Mouse (Mus musculus) intestine, embryonic 14.5 days (tissue): ENCODE data around the gene Cd8b1. TPM values are rescaled to one million over a fixed set of nuclear protein-coding genes. Genes with fewer than 3 reads are reported as not detected.

Experiments
- ATAC-seq: fragments of 200-750 bp; cut with Nextera tagmentation; replicated peaks from 2 replicates; pipeline ENCODE4 v1.8.0; 2017; ENCODE audit warnings: low read depth, moderate number of reproducible peaks, moderate TSS enrichment, moderate library complexity; ENCODE audit not compliant: low FRiP score, low TSS enrichment
- DNase-seq: peaks from one replicate; pipeline ENCODE4 v3.0.0-alpha.2; 2018; ENCODE audit warnings: low spot score
- H3K27ac ChIP-seq: fragments of 300-500 bp; sonication (generic); 2 replicates; pipeline ENCODE4 v1.5.1; 2014; ENCODE audit warnings: low read depth, mild to moderate bottlenecking, control low read depth
- H3K27me3 ChIP-seq: fragments of 300-500 bp; sonication (generic); replicated peaks from 2 replicates; pipeline ENCODE4 v1.6.1; 2014; ENCODE audit warnings: low read length, control low read depth; ENCODE audit not compliant: control insufficient read depth, insufficient read depth
- H3K36me3 ChIP-seq: fragments of 300-500 bp; sonication (generic); 2 replicates; pipeline ENCODE4 v1.6.1; 2014; ENCODE audit warnings: low read length, control low read depth; ENCODE audit not compliant: control insufficient read depth, insufficient read depth
- H3K4me1 ChIP-seq: fragments of 300-500 bp; sonication (generic); replicated peaks from 2 replicates; pipeline ENCODE4 v1.6.1; 2014; ENCODE audit warnings: low read length, control low read depth, mixed read lengths; ENCODE audit not compliant: control insufficient read depth, insufficient read depth
- H3K4me2 ChIP-seq: fragments of 300-500 bp; sonication (generic); 2 replicates; pipeline ENCODE4 v1.6.1; 2014; ENCODE audit warnings: low read length
- H3K4me3 ChIP-seq: fragments of 300-500 bp; sonication (generic); 2 replicates; pipeline ENCODE4 v1.5.1; 2014; ENCODE audit warnings: low read depth, low read length, control low read depth, mixed read lengths
- H3K9ac ChIP-seq: fragments of 300-500 bp; sonication (generic); 2 replicates; pipeline ENCODE4 v1.6.1; 2014; ENCODE audit warnings: mild to moderate bottlenecking, low read length
- H3K9me3 ChIP-seq: fragments of 300-500 bp; sonication (generic); 2 replicates; pipeline ENCODE4 v1.6.1; 2016; ENCODE audit warnings: low read length, control low read depth; ENCODE audit not compliant: control insufficient read depth
- WGBS: fragments of 180-500 bp; shearing (Covaris S2); extraction: QIAGEN DNeasy Blood & Tissue Kit; methylation state at CpG from one replicate; pipeline ENCODE4 v1.1.7; 2014; 5-methylcytosine and 5-hydroxymethylcytosine counted together
- polyA plus RNA-seq: library from polyadenylated mRNA; unstranded; fragments of >200 nt; fragmentation: Nextera tagmentation; extraction: Ambion mirVana; gene quantifications from 2 replicates; pipeline ENCODE4 v1.2.1, GENCODE M21; 2014

Cd8b1 gene
- polyA plus RNA-seq, 1 experiment from 2014 or later: not detected

DNA sequence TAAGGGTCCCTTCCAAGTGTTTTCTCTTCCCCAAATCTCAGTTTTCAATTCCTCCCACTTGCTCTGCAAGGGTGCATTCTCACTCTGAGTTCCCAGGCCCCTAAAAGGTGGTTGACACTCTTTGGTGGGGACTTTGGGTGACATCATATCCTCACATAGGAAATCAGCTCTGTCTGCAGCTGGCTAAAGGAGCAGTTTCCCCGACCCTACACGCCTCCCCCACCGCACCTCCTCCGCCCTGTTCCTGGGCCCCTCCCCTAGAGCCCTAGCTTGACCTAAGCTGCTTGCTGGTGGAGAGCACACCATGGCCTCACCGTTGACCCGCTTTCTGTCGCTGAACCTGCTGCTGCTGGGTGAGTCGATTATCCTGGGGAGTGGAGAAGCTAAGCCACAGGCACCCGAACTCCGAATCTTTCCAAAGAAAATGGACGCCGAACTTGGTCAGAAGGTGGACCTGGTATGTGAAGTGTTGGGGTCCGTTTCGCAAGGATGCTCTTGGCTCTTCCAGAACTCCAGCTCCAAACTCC is 50.7 kb downstream of the Cd8b1 start, which contains the start of gene Cd8a:
Gene Cd8a (plus strand): TSS at position 179 of the 527 bp plus-strand sequence.
- Histone ChIP-seq H3K4me3 (no peak within 1 kb of the TSS), H3K9me3 (0 out of 2 replicates have a peak, but pooled peaks cover 8% of the 10 kb centered on the region), H3K9ac (no peak within 1 kb of the TSS), H3K27ac (no peak within 1 kb of the TSS), H3K27me3 (no peaks in the 10 kb centered on the region), H3K4me2 (no peak within 1 kb of the TSS), H3K36me3 (no peaks in the 10 kb centered on the region), H3K4me1 (no peaks in the 10 kb centered on the region)
- no peak for ATAC-seq
- WGBS: 78% methylated on average over 14 of the region's 14 CpGs
- no peak for DNase-seq

DNA sequence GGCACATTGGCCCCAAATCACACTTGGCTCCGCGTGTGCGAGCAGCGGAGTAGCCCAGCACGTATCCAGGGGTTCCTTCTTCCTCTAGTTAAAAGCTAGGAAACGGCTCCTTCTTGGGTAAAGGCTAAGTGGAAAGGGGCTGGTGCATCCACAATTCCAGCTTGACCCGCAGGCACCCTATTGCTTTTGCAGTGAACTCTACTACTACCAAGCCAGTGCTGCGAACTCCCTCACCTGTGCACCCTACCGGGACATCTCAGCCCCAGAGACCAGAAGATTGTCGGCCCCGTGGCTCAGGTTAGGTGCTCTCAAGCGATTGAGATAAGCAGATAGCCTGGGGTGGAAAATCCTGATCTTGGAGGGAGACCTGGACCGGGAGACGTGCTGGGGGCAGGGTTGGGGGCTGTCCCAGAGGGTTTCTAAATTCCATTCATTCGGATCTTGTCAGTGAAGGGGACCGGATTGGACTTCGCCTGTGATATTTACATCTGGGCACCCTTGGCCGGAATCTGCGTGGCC is 51.8 kb downstream of the Cd8b1 start:
- no peak for ATAC-seq
- no peak overlapping the region for H3K4me3 ChIP-seq
- DNase-seq: no peak
- no peaks in the 10 kb centered on the region for H3K36me3 ChIP-seq
- H3K9ac ChIP-seq: no peak overlapping the region
- H3K27me3 ChIP-seq: no peaks in the 10 kb centered on the region
- H3K4me2 ChIP-seq: no peak overlapping the region
- 0 out of 2 replicates have a peak, but pooled peaks cover 6% of the 10 kb centered on the region for H3K9me3 ChIP-seq
- no peak overlapping the region for H3K27ac ChIP-seq
- WGBS: 87% methylated on average over 19 of the region's 19 CpGs
- no peaks in the 10 kb centered on the region for H3K4me1 ChIP-seq

DNA sequence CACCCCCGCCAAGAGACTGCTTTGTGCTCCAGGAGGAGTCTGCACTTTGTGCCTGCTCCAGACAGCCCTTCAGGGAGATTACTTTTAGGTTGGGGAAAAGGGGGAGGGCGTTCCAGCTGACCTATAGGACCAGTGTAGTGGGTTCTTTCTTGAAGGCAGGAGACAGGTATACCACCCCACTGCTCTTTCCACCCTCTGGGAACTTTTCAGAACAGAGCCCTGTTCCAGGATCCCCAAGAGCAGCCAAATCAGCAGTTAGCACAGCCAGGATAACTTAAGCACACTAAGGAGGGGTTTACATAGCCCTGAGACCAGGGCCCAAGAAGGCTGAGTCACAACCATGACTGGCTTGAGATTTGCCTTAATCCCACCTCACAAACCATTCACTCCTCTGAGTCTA is 52.3 kb downstream of the Cd8b1 start:
- 79% methylated on average over 2 of the region's 2 CpGs for WGBS
- H3K4me1 ChIP-seq: no peaks in the 10 kb centered on the region
- no peak overlapping the region for H3K4me3 ChIP-seq
- no peak overlapping the region for H3K9ac ChIP-seq
- no peaks in the 10 kb centered on the region for H3K27me3 ChIP-seq
- DNase-seq (no peak), ATAC-seq (no peak)
- H3K36me3 ChIP-seq: no peaks in the 10 kb centered on the region
- H3K27ac ChIP-seq: no peak overlapping the region
- H3K9me3 ChIP-seq: 0 out of 2 replicates have a peak, but pooled peaks cover 6% of the 10 kb centered on the region
- H3K4me2 ChIP-seq: no peak overlapping the region

DNA sequence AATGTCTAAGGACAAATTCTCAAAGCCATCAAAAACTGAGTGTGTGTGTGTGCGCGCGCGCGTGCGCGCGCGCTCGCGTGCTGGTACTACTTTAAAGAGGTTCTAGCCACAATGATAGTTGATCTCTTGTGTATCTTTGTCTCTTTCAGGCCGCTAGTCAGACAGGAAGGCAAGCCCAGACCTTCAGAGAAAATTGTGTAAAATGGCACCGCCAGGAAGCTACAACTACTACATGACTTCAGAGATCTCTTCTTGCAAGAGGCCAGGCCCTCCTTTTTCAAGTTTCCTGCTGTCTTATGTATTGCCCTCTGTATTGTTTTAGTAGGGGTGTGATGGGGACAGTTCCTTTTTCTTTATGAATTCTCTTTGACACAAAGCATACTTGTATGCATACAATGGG is 54.1 kb downstream of the Cd8b1 start:
- ATAC-seq: no peak
- Histone ChIP-seq H3K4me3 (no peak overlapping the region), H3K4me1 (no peaks in the 10 kb centered on the region), H3K9ac (no peak overlapping the region), H3K27ac (no peak overlapping the region), H3K36me3 (no peaks in the 10 kb centered on the region), H3K27me3 (no peaks in the 10 kb centered on the region), H3K9me3 (0 out of 2 replicates have a peak, but pooled peaks cover 6% of the 10 kb centered on the region), H3K4me2 (no peak overlapping the region)
- 98% methylated on average over 13 of the region's 13 CpGs for WGBS
- DNase-seq: no peak

DNA sequence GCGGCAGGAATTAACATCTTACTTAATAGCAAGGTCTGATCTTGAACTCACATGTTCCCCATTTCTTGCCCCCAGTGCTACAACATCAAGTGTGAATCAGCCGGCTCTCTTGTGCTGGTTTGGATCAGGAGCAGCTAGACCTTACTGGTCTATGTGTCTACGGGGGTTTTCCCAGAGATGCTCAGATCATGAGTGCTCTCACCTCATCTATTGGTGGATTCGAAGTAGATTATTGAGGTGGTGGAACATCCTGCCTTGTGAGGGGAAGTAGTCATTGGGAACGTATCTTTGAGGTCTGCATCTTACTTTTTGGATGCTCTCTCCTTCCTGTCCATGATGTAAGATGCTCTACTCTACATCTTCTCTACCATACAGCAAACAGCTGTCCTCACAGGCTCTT is 59.1 kb downstream of the Cd8b1 start:
- 85% methylated on average over 5 of the region's 5 CpGs for WGBS

More for the DNA sequence above, 59.1 kb downstream of the Cd8b1 start:
- Histone ChIP-seq H3K36me3 (no peaks in the 10 kb centered on the region), H3K4me2 (no peak overlapping the region), H3K27me3 (no peaks in the 10 kb centered on the region), H3K9me3 (0 out of 2 replicates have a peak, but pooled peaks cover 6% of the 10 kb centered on the region), H3K4me3 (no peak overlapping the region), H3K4me1 (no peaks in the 10 kb centered on the region), H3K9ac (no peak overlapping the region), H3K27ac (no peak overlapping the region)
- DNase-seq (no peak), ATAC-seq (no peak)

Other genes starting within 250 kb of the Cd8b1 start
- gene Thnsl2, start 178.3 kb upstream of the Cd8b1 start, polyA plus RNA-seq: 21.5 and 23.0 TPM in 2 replicates
- 97.8 and 153 TPM in 2 replicates for gene Fabp1, start 123.0 kb upstream of the Cd8b1 start, polyA plus RNA-seq
- gene Krcc1, start 51.1 kb upstream of the Cd8b1 start, polyA plus RNA-seq: 49.6 and 55.7 TPM in 2 replicates
- gene Smyd1, start 555 bp upstream of the Cd8b1 start, polyA plus RNA-seq: 0.56 and 0.78 TPM in 2 replicates
- not detected in 2 replicates for gene Cd8a, start 50.6 kb downstream of the Cd8b1 start, polyA plus RNA-seq
- gene Rmnd5a, start 117.8 kb downstream of the Cd8b1 start, polyA plus RNA-seq: 9.0 and 10.0 TPM in 2 replicates
- 26.8 and 29.7 TPM in 2 replicates for gene Rnf103, start 171.1 kb downstream of the Cd8b1 start, polyA plus RNA-seq
- 64.1 and 70.1 TPM in 2 replicates for gene Chmp3, start 221.0 kb downstream of the Cd8b1 start, polyA plus RNA-seq